8 mouse cellular contexts compared by ENCODE assay signal in the genomic region with DNA sequence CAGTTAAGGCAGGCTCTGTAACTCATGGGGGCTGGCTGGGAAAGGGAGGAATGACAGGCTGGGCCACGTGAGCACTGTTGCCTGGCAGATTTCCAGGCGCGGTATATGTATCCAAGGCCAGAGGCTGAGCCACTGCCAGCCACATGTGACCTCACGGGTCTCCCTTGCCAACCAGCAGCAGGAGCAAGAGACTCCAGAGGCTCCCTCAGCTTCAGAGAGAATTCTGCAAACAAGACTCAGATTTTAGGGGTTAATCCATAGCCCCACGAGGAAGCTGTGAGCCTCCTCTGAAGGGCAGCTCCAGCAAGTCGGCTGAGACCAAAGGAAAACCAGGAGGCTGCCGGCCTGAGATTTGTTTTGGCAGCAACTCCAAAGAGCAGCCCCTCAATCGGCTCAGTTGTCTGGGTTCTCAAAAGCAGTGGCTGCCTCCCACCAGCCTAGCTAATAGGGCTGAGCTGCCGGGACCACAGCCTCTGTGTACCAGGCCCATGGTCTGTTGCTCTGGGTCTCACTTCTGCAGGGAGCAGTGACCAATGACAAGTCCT.
DNase-seq lines count a peak whose midpoint lies in the region; ATAC-seq and TF ChIP-seq lines count a peak whose summit lies in the region.

No protein-coding gene starts in this region.

- H3K27ac ChIP-seq in midbrain, embryonic 13.5 days, result no peak overlapping the region
- H3K27ac ChIP-seq in midbrain, embryonic 10.5 days (replicated peaks), result no peak overlapping the region
- H3K27ac ChIP-seq in embryonic facial prominence, embryonic 15.5 days (replicated peaks), result no peak overlapping the region
- H3K27ac ChIP-seq in hindbrain, postnatal 0 days, result no peak overlapping the region
- no peak overlapping the region for H3K27ac ChIP-seq in lung, postnatal 0 days (ENCODE audit: low read length)

- H3K9ac ChIP-seq in midbrain, embryonic 13.5 days (replicated peaks), result no peak overlapping the region
- no peak overlapping the region for H3K9ac ChIP-seq in embryonic facial prominence, embryonic 15.5 days
- no peak overlapping the region for H3K9ac ChIP-seq in hindbrain, postnatal 0 days (replicated peaks; ENCODE audit: low read length)
- H3K9ac ChIP-seq in lung, postnatal 0 days (replicated peaks; ENCODE audit: low read depth), result no peak overlapping the region

- 0 out of 2 replicates have a peak, but pooled peaks cover 7% of the 10 kb centered on the region for H3K27me3 ChIP-seq in midbrain, embryonic 13.5 days
- H3K27me3 ChIP-seq in midbrain, embryonic 10.5 days (ENCODE audit: low read depth, poor library complexity, severe bottlenecking), result no peaks in the 10 kb centered on the region
- no peaks in the 10 kb centered on the region for H3K27me3 ChIP-seq in embryonic facial prominence, embryonic 15.5 days
- H3K27me3 ChIP-seq in hindbrain, postnatal 0 days (ENCODE audit: insufficient read depth, low read length), result no peaks in the 10 kb centered on the region
- no peaks in the 10 kb centered on the region for H3K27me3 ChIP-seq in lung, postnatal 0 days (replicated peaks; ENCODE audit: insufficient read depth, low read length)

- TF ChIP-seq EP300 in lung, postnatal 0 days (IDR thresholded peaks at IDR 0.05), result no peak

- peak; percentile 80 for ATAC-seq in midbrain, embryonic 13.5 days
- ATAC-seq in embryonic facial prominence, embryonic 15.5 days (ENCODE audit: insufficient number of reproducible peaks, low FRiP score, low TSS enrichment, low read depth), result 0 out of 2 replicates have a peak, but pooled peaks have one; percentile 58
- ATAC-seq in hindbrain, postnatal 0 days, result peak; percentile 91
- peak; percentile 71 for ATAC-seq in lung, postnatal 0 days
- no peak for ATAC-seq in granulocyte monocyte progenitor cell, adult 5-6 weeks (replicated peaks; ENCODE audit: poor library complexity, severe bottlenecking)

- H3K4me1 ChIP-seq in midbrain, embryonic 13.5 days (replicated peaks), result peaks cover 13% of the 10 kb centered on the region
- no peaks in the 10 kb centered on the region for H3K4me1 ChIP-seq in midbrain, embryonic 10.5 days
- H3K4me1 ChIP-seq in embryonic facial prominence, embryonic 15.5 days, result peaks cover 10% of the 10 kb centered on the region
- H3K4me1 ChIP-seq in hindbrain, postnatal 0 days (ENCODE audit: insufficient read depth, low read length), result peaks cover 4% of the 10 kb centered on the region; the same call in 1 of the 2 replicates
- H3K4me1 ChIP-seq in lung, postnatal 0 days (ENCODE audit: insufficient read depth, low read depth, low read length), result no peaks in the 10 kb centered on the region

- WGBS in midbrain, embryonic 13.5 days, result 50% methylated on average over 9 of the region's 9 CpGs
- 73% methylated on average over 9 of the region's 9 CpGs for whole genome bisulfite sequencing in midbrain, embryonic 10.5 days
- WGBS in embryonic facial prominence, embryonic 15.5 days, result 33% methylated on average over 9 of the region's 9 CpGs
- WGBS in hindbrain, postnatal 0 days, result 22% methylated on average over 9 of the region's 9 CpGs
- 17% methylated on average over 9 of the region's 9 CpGs for WGBS in lung, postnatal 0 days

- no peak for DNase-seq in midbrain, embryonic 10.5 days (ENCODE audit: low spot score)
- DNase-seq in hindbrain, postnatal 0 days (ENCODE audit: low spot score), result peak; percentile 83
- peak; percentile 65 for DNase-seq in lung, postnatal 0 days (ENCODE audit: low spot score)
- DNase-seq in spleen, adult 12 weeks (ENCODE audit: low spot score), result no peak
- DNase-seq in spleen, postnatal 4 days (ENCODE audit: low spot score in 2 of 2), result no peak

- TF ChIP-seq CTCF in hindbrain, postnatal 0 days (IDR thresholded peaks at IDR 0.05; ENCODE audit: low read depth), result no peak
- TF ChIP-seq CTCF in lung, postnatal 0 days (IDR thresholded peaks at IDR 0.05), result no peak

- no peaks in the 10 kb centered on the region for H3K36me3 ChIP-seq in midbrain, embryonic 13.5 days
- no peaks in the 10 kb centered on the region for H3K36me3 ChIP-seq in midbrain, embryonic 10.5 days
- no peaks in the 10 kb centered on the region for H3K36me3 ChIP-seq in embryonic facial prominence, embryonic 15.5 days
- H3K36me3 ChIP-seq in hindbrain, postnatal 0 days (ENCODE audit: insufficient read depth, low read length), result no peaks in the 10 kb centered on the region
- H3K36me3 ChIP-seq in lung, postnatal 0 days (ENCODE audit: insufficient read depth, low read length), result no peaks in the 10 kb centered on the region

- no peak overlapping the region for H3K4me3 ChIP-seq in midbrain, embryonic 13.5 days (replicated peaks)
- no peak overlapping the region for H3K4me3 ChIP-seq in midbrain, embryonic 10.5 days
- H3K4me3 ChIP-seq in embryonic facial prominence, embryonic 15.5 days (replicated peaks), result no peak overlapping the region
- no peak overlapping the region for H3K4me3 ChIP-seq in hindbrain, postnatal 0 days (ENCODE audit: low read length)
- no peak overlapping the region for H3K4me3 ChIP-seq in lung, postnatal 0 days (ENCODE audit: low read depth, low read length)

- H3K9me3 ChIP-seq in midbrain, embryonic 13.5 days, result no peaks in the 10 kb centered on the region
- no peaks in the 10 kb centered on the region for H3K9me3 ChIP-seq in midbrain, embryonic 10.5 days (replicated peaks)
- H3K9me3 ChIP-seq in embryonic facial prominence, embryonic 15.5 days (replicated peaks), result no peaks in the 10 kb centered on the region
- no peaks in the 10 kb centered on the region for H3K9me3 ChIP-seq in hindbrain, postnatal 0 days (ENCODE audit: low read length)
- H3K9me3 ChIP-seq in lung, postnatal 0 days (ENCODE audit: low read length), result no peaks in the 10 kb centered on the region

- no peak overlapping the region for H3K4me2 ChIP-seq in midbrain, embryonic 13.5 days (replicated peaks)
- H3K4me2 ChIP-seq in embryonic facial prominence, embryonic 15.5 days (replicated peaks), result no peak overlapping the region
- H3K4me2 ChIP-seq in hindbrain, postnatal 0 days (ENCODE audit: low read depth, low read length), result no peak overlapping the region
- no peak overlapping the region for H3K4me2 ChIP-seq in lung, postnatal 0 days (replicated peaks; ENCODE audit: low read depth, low read length)

Comparison
In these comparisons a context has a peak if more than half of its experiments do, and no peak if none do; other contexts are left out.
1. DNase-seq: peak in hindbrain, postnatal 0 days (single experiment) and lung, postnatal 0 days (single experiment); none in midbrain, embryonic 10.5 days (single experiment), spleen, adult 12 weeks (single experiment) and spleen, postnatal 4 days (0 of 2).